Comparison of ENCODE assay signal across 20 mouse cellular contexts in the genomic region with DNA sequence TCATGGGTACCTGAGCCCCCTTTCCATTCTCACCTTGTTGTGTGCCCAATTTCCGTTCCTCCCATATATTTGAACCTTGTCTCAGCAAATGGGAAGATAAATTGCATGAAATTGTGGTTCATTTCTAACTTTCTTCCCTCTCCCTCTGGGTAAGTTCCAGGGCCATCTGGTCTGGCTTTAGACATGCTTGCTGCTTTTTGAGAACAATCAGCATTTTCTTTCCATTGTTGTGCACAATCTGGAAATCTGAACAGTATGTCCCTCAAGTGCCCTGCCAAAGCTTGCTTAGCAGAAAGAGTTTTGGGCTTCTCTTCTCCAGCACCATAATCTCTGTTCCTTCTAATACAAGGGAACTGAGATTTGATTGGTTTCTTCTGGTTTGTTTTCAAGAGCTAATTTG. TPM values are rescaled to one million over a fixed set of nuclear protein-coding genes. Genes with fewer than 3 reads are reported as not detected.
DNase-seq lines count a peak whose midpoint lies in the region; ATAC-seq and TF ChIP-seq lines count a peak whose summit lies in the region.
"Had no signal": no experiment of that assay in that cellular context is flagged by ENCODE, and none has a peak within 500 bp of the region (broad histone marks: within the 10 kb centered on the region; RNA-seq: fewer than 3 reads in every experiment).

No protein-coding gene starts in this region.

- ATAC-seq in forebrain, postnatal 0 days = peak; percentile 71
- ATAC-seq in forebrain, embryonic 12.5 days (ENCODE audit: low FRiP score) = no peak
- no peak for ATAC-seq in intestine, embryonic 15.5 days
- ATAC-seq: forebrain, embryonic 15.5 days; intestine, postnatal 0 days had no signal

- H3K4me2 ChIP-seq in forebrain, postnatal 0 days (ENCODE audit: low read depth) = no peak overlapping the region
- no peak overlapping the region for H3K4me2 ChIP-seq in forebrain, embryonic 12.5 days
- H3K4me2 ChIP-seq in intestine, embryonic 15.5 days (replicated peaks) = no peak overlapping the region
- H3K4me2 ChIP-seq: forebrain, embryonic 15.5 days; hindbrain, embryonic 14.5 days had no signal

- H3K27ac ChIP-seq in forebrain, postnatal 0 days (ENCODE audit: low read depth, low read length) = no peak overlapping the region
- no peak overlapping the region for H3K27ac ChIP-seq in forebrain, embryonic 12.5 days
- peak overlapping the region; percentile 43; the same call in 1 of the 2 replicates for H3K27ac ChIP-seq in layer of hippocampus, adult 2 months
- no peak overlapping the region for H3K27ac ChIP-seq in intestine, embryonic 15.5 days
- H3K27ac ChIP-seq: forebrain, embryonic 15.5 days; hindbrain, embryonic 14.5 days; kidney, postnatal 0 days; left cerebral cortex, adult 2 months; liver, embryonic 14.5 days; macrophage had no signal

- no peaks in the 10 kb centered on the region for H3K9me3 ChIP-seq in forebrain, postnatal 0 days (ENCODE audit: low read length)
- H3K9me3 ChIP-seq in forebrain, embryonic 12.5 days = no peaks in the 10 kb centered on the region
- no peaks in the 10 kb centered on the region for H3K9me3 ChIP-seq in intestine, embryonic 15.5 days
- H3K9me3 ChIP-seq: forebrain, embryonic 15.5 days had no signal

- no peak for TF ChIP-seq CTCF in forebrain, postnatal 0 days (IDR thresholded peaks at IDR 0.05; ENCODE audit: low read depth)
- no peak for TF ChIP-seq CTCF in layer of hippocampus, adult 2 months (conservative IDR thresholded peaks at IDR 0.05)

- H3K4me3 ChIP-seq in forebrain, postnatal 0 days (ENCODE audit: low read depth, low read length) = no peak overlapping the region
- H3K4me3 ChIP-seq in forebrain, embryonic 12.5 days (replicated peaks) = no peak overlapping the region
- no peak overlapping the region for H3K4me3 ChIP-seq in layer of hippocampus, adult 2 months
- H3K4me3 ChIP-seq in intestine, embryonic 15.5 days (replicated peaks) = no peak overlapping the region
- H3K4me3 ChIP-seq: forebrain, embryonic 15.5 days; left cerebral cortex, adult 2 months had no signal

- H3K9ac ChIP-seq in forebrain, postnatal 0 days = no peak overlapping the region
- H3K9ac ChIP-seq in forebrain, embryonic 12.5 days = no peak overlapping the region
- H3K9ac ChIP-seq in intestine, embryonic 15.5 days = no peak overlapping the region
- H3K9ac ChIP-seq: forebrain, embryonic 15.5 days; hindbrain, embryonic 14.5 days; liver, embryonic 14.5 days had no signal

- no peaks in the 10 kb centered on the region for H3K27me3 ChIP-seq in forebrain, postnatal 0 days (ENCODE audit: insufficient read depth, low read length)
- H3K27me3 ChIP-seq in forebrain, embryonic 12.5 days = no peaks in the 10 kb centered on the region
- no peaks in the 10 kb centered on the region for H3K27me3 ChIP-seq in intestine, embryonic 15.5 days (replicated peaks)
- H3K27me3 ChIP-seq: forebrain, embryonic 15.5 days had no signal

- H3K4me1 ChIP-seq in forebrain, postnatal 0 days (ENCODE audit: insufficient read depth) = no peaks in the 10 kb centered on the region
- no peaks in the 10 kb centered on the region for H3K4me1 ChIP-seq in forebrain, embryonic 12.5 days
- H3K4me1 ChIP-seq in intestine, embryonic 15.5 days (replicated peaks) = no peaks in the 10 kb centered on the region
- H3K4me1 ChIP-seq: forebrain, embryonic 15.5 days had no signal

- 61% methylated on average over 1 of the region's 1 CpGs for WGBS in forebrain, postnatal 0 days
- WGBS in forebrain, embryonic 12.5 days = 81% methylated on average over 1 of the region's 1 CpGs
- 67% methylated on average over 1 of the region's 1 CpGs for WGBS in intestine, embryonic 15.5 days

- H3K36me3 ChIP-seq in forebrain, postnatal 0 days (ENCODE audit: insufficient read depth) = no peaks in the 10 kb centered on the region
- H3K36me3 ChIP-seq in forebrain, embryonic 12.5 days (replicated peaks) = no peaks in the 10 kb centered on the region
- H3K36me3 ChIP-seq in intestine, embryonic 15.5 days = no peaks in the 10 kb centered on the region
- H3K36me3 ChIP-seq: forebrain, embryonic 15.5 days had no signal

- peak; percentile 53 for DNase-seq in forebrain, postnatal 0 days
- peak; percentile 11 to 24 for DNase-seq in layer of hippocampus, adult 2 months (ENCODE audit: low spot score in 2 of 2)
- no peak for DNase-seq in layer of hippocampus, adult 9-10 months (ENCODE audit: low spot score)
- DNase-seq in brain, adult 2 months (ENCODE audit: low read depth, low spot score) = peak; percentile 63
- DNase-seq in skeletal muscle tissue, adult 2 months (ENCODE audit: low read depth, low spot score) = peak; percentile 40
- DNase-seq: adrenal gland, postnatal 14 days; midbrain, embryonic 14.5 days; right cerebral cortex, postnatal 14 days; thymus, postnatal 4 days had no signal

RNA-seq across cellular contexts. Expression of gene Srpx, which starts 53.7 kb away (rescaled TPM):
- 2.2 and 5.3 TPM in 2 replicates for total RNA-seq in forebrain, postnatal 0 days (2014; rRNA removed)
- 3.3 and 3.5 TPM in 2 replicates for polyA plus RNA-seq in forebrain, postnatal 0 days (2015; fragmentation: Nextera tagmentation; extraction: Ambion mirVana)
- polyA plus RNA-seq in forebrain, embryonic 12.5 days (2016; fragmentation: Nextera tagmentation; extraction: Ambion mirVana) = 5.3 and 7.3 TPM in 2 replicates
- total RNA-seq in layer of hippocampus, adult 2 months (2021) = under 1 TPM; 0.37 to 0.51 TPM
- polyA plus RNA-seq in intestine, embryonic 15.5 days (2015; fragmentation: Nextera tagmentation; extraction: Ambion mirVana) = 19.9 and 20.8 TPM in 2 replicates
- total RNA-seq: granulocyte monocyte progenitor cell, adult 5-6 weeks; MEL had no signal
- polyA plus RNA-seq: macrophage had no signal
